Mouse (Mus musculus): Measurements from ENCODE around the gene Abca1. TPM values are rescaled to one million over a fixed set of nuclear protein-coding genes. Genes with fewer than 3 reads are reported as not detected.

The Abca1 gene
- total and polyA plus RNA-seq, 2 experiments from 2014 or later: 8.8 to 43.5 TPM

DNA sequence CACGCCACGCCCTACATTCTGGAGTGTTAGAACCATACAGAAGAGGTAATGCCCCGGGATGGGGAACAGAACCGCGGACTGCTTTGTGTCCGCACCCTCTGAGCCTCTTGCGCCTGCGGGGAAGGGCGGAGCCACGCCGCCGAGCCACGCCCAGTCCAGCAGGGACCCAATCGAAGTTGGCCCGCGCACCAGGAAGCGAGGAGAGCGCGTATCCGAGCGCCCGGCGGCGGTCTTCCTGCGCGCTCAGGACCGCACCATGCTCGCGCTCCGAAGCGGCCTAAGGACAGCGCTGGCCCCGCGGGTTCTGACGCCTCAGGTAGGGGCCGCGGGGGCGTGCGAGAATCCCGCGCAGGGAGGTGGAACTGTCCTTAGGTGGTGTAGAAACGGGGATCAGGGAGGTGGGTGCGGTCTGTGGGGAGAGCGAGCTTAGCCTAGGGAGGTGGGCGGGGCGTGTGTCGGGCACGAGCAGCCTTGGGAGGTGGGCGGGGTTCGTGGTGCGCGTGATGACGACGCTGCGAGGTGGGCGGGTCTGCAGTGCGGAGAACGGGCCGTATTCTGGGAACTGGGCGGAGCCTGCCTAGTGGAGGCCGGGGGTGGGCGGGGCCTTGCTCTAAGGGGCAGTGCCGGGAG is 147.8 kb downstream of the Abca1 start, which contains the start of gene Nipsnap3b:
Nipsnap3b (plus strand) TSS at position 149 of the 630 bp plus-strand sequence.
- H3K4me1 ChIP-seq (ENCODE audit: insufficient read depth, low read length): no peaks in the 10 kb centered on the region
- H3K27ac ChIP-seq: peak within 1 kb of the TSS; percentile 87
- no peaks in the 10 kb centered on the region for H3K27me3 ChIP-seq (ENCODE audit: insufficient read depth, low read length)
- H3K4me3 ChIP-seq (ENCODE audit: low read length): peak within 1 kb of the TSS; percentile 79
- H3K36me3 ChIP-seq (ENCODE audit: insufficient read depth, low read length): peaks cover 3% of the 10 kb centered on the region; the same call in 1 of the 2 replicates
- peak; percentile 98 for DNase-seq (ENCODE audit: low spot score)
- H3K9ac ChIP-seq (replicated peaks; ENCODE audit: low read length): peak within 1 kb of the TSS; percentile 70
- ATAC-seq: peak; percentile 97
- under 1% methylated on average over 63 of the region's 63 CpGs for WGBS
- TF ChIP-seq CTCF (IDR thresholded peaks at IDR 0.05; ENCODE audit: low read depth): no peak
- H3K4me2 ChIP-seq (ENCODE audit: low read depth, low read length): peak within 1 kb of the TSS; percentile 60
- 0 out of 2 replicates have a peak, but pooled peaks cover 2% of the 10 kb centered on the region for H3K9me3 ChIP-seq (ENCODE audit: low read length)

DNA sequence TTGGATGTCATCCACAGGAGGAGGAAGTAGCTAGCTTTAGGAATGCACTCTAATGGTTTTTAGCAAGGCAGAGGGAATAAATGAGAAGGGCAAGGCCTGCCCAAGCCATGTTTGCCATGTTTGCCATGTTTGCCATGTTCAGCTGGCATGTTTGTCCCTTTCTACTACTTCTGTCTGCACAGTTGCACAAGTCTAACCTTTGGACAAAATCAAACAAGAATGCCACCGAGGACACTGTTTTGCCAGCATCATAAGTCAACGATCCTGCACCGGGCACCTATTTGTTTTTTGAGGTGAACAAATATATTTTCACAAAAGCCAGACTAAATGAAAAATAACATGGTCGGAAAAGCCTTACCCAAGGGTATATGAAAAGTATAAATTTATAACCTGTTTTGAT is 149.8 kb downstream of the Abca1 start:
- Histone ChIP-seq H3K27me3 (ENCODE audit: insufficient read depth, low read length) (no peaks in the 10 kb centered on the region), H3K4me1 (ENCODE audit: insufficient read depth, low read length) (no peaks in the 10 kb centered on the region), H3K9me3 (ENCODE audit: low read length) (no peaks in the 10 kb centered on the region), H3K4me2 (ENCODE audit: low read depth, low read length) (no peak overlapping the region), H3K4me3 (ENCODE audit: low read length) (no peak overlapping the region), H3K9ac (replicated peaks; ENCODE audit: low read length) (no peak overlapping the region), H3K36me3 (ENCODE audit: insufficient read depth, low read length) (no peaks in the 10 kb centered on the region), H3K27ac (no peak overlapping the region)
- WGBS: 89% methylated on average over 4 of the region's 4 CpGs
- DNase-seq (ENCODE audit: low spot score) (no peak), ATAC-seq (no peak)
- TF ChIP-seq CTCF (IDR thresholded peaks at IDR 0.05; ENCODE audit: low read depth): no peak

DNA sequence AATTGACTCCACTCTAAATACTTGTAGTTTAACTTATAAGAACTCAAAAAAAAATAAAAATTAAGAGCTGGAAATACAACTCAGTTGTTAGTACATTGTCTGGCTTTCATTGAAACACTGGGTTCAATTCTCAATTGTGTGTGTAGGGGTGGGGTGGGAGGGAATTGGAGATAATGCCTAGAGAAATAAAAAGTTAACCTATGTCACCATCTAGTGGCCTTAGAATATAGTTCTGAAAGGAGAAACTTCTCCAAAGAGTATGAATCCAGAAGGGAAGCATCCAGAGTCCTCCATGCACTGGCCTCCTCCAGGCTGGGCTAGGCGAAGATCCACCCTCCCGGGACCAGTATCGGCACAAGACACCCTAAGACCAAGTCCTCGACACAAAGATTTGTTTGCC is 150.5 kb downstream of the Abca1 start:
- H3K27me3 ChIP-seq (ENCODE audit: insufficient read depth, low read length): no peaks in the 10 kb centered on the region
- no peaks in the 10 kb centered on the region for H3K36me3 ChIP-seq (ENCODE audit: insufficient read depth, low read length)
- no peak overlapping the region for H3K4me3 ChIP-seq (ENCODE audit: low read length)
- H3K9ac ChIP-seq (replicated peaks; ENCODE audit: low read length): no peak overlapping the region
- ATAC-seq: no peak
- WGBS: 68% methylated on average over 4 of the region's 4 CpGs
- H3K4me1 ChIP-seq (ENCODE audit: insufficient read depth, low read length): no peaks in the 10 kb centered on the region
- no peak overlapping the region for H3K27ac ChIP-seq
- H3K9me3 ChIP-seq (ENCODE audit: low read length): no peaks in the 10 kb centered on the region
- TF ChIP-seq CTCF (IDR thresholded peaks at IDR 0.05; ENCODE audit: low read depth): peak; percentile 41
- H3K4me2 ChIP-seq (ENCODE audit: low read depth, low read length): no peak overlapping the region
- DNase-seq (ENCODE audit: low spot score): peak; percentile 73

DNA sequence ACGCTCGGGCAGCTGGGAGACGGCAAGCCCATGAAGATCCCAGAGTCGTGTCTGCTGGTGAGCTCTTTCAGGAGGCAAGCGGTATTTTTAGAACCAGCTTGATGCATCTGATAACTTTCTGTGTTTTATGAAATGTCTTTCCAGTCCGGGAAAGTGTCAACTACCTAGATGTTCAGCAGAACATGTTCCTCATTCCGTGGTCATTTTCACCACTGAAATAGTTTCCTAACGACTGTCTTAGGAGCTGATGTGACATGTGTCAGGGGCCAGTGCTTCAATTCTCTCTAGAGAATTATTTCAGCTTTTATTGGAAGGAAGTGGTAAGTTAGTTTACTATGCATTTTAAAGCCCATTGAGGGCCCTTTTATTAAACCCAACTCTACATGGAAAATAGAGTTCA is 159.5 kb downstream of the Abca1 start:
- Histone ChIP-seq H3K9me3 (ENCODE audit: low read length) (no peaks in the 10 kb centered on the region), H3K4me2 (ENCODE audit: low read depth, low read length) (no peak overlapping the region), H3K27me3 (ENCODE audit: insufficient read depth, low read length) (no peaks in the 10 kb centered on the region), H3K9ac (replicated peaks; ENCODE audit: low read length) (no peak overlapping the region), H3K4me1 (ENCODE audit: insufficient read depth, low read length) (no peaks in the 10 kb centered on the region), H3K27ac (no peak overlapping the region), H3K4me3 (ENCODE audit: low read length) (no peak overlapping the region), H3K36me3 (ENCODE audit: insufficient read depth, low read length) (no peaks in the 10 kb centered on the region)
- 79% methylated on average over 8 of the region's 8 CpGs for whole genome bisulfite sequencing
- ATAC-seq (no peak), DNase-seq (ENCODE audit: low spot score) (no peak)
- TF ChIP-seq CTCF (IDR thresholded peaks at IDR 0.05; ENCODE audit: low read depth): no peak

DNA sequence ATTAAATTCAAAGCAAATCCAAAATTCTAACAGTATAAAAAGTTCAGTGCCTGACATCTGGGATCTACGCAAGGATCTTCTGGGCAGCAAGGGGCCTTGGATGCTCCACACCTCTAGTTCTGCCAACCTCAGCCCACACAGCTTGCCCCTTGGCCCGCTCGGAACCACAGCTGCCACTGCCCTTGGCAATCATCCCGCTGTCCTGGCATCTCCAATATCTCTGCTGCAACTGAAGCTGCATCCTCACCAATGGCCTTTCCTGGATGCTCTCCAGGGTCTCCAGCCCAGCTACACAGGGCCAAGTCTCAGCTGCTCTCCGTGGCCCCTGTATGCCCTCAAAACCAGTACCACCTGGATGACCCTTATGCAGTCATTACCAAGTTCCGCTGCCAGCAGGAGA is 160.2 kb downstream of the Abca1 start:
- Histone ChIP-seq H3K36me3 (ENCODE audit: insufficient read depth, low read length) (no peaks in the 10 kb centered on the region), H3K9ac (replicated peaks; ENCODE audit: low read length) (no peak overlapping the region), H3K4me3 (ENCODE audit: low read length) (no peak overlapping the region), H3K4me1 (ENCODE audit: insufficient read depth, low read length) (no peaks in the 10 kb centered on the region), H3K27ac (no peak overlapping the region), H3K9me3 (ENCODE audit: low read length) (no peaks in the 10 kb centered on the region), H3K4me2 (ENCODE audit: low read depth, low read length) (no peak overlapping the region), H3K27me3 (ENCODE audit: insufficient read depth, low read length) (no peaks in the 10 kb centered on the region)
- DNase-seq (ENCODE audit: low spot score) (peak; percentile 37), ATAC-seq (peak; percentile 35; the same call in 1 of the 2 replicates)
- WGBS: 77% methylated on average over 6 of the region's 6 CpGs
- TF ChIP-seq CTCF (IDR thresholded peaks at IDR 0.05; ENCODE audit: low read depth): no peak

DNA sequence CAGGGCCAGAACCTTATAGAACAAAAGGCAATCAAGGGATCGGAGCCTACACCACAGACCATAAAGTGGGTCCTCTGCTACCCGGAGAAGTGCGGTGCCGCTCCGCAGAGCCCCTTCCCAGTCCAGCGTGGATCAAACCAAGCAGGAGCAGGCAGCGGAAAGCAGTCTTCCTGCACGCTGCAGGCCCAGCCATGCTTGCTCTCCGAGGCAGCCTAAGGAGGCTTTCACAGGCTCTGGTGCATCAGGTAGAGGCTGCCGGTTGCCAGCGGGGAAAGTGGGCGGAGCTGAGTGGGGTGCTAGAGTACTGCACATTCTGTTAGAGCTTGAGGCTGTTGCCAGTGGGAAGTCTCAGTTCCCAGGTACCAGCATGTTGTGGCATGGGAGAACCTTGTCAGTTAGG is 170.4 kb downstream of the Abca1 start, which contains the start of gene Nipsnap3a:
Nipsnap3a (plus strand) TSS at position 25 of the 400 bp plus-strand sequence.
- DNase-seq (ENCODE audit: low spot score) (no peak), ATAC-seq (no peak)
- no peak for TF ChIP-seq CTCF (IDR thresholded peaks at IDR 0.05; ENCODE audit: low read depth)
- H3K4me2 ChIP-seq (ENCODE audit: low read depth, low read length): peak within 1 kb of the TSS; percentile 29
- no peaks in the 10 kb centered on the region for H3K9me3 ChIP-seq (ENCODE audit: low read length)
- H3K36me3 ChIP-seq (ENCODE audit: insufficient read depth, low read length): no peaks in the 10 kb centered on the region
- WGBS: 33% methylated on average over 12 of the region's 12 CpGs
- no peak within 1 kb of the TSS for H3K27ac ChIP-seq
- H3K4me1 ChIP-seq (ENCODE audit: insufficient read depth, low read length): no peaks in the 10 kb centered on the region
- H3K4me3 ChIP-seq (ENCODE audit: low read length): no peak within 1 kb of the TSS
- H3K27me3 ChIP-seq (ENCODE audit: insufficient read depth, low read length): no peaks in the 10 kb centered on the region
- H3K9ac ChIP-seq (replicated peaks; ENCODE audit: low read length): no peak within 1 kb of the TSS

DNA sequence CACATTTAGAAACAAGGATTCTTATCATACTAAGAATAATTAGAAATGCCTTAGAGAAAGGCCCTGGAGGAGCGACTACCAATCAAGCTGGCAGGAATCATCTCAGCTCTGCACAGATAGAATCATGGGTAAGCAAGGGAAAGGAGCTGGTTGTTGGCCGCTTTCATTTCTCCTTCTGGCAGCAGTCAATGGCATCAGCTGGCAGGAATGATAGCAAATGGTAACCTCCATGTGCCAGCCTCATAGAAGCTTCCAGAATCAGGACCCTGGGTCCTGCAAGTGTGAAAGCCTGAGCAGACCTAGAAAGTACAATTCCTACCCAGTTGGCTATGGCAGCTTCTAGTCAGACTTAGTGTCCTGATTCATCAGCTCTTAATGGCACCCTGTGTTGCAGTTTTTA is 173.4 kb downstream of the Abca1 start:
- ATAC-seq (no peak), DNase-seq (ENCODE audit: low spot score) (no peak)
- Histone ChIP-seq H3K9me3 (ENCODE audit: low read length) (no peaks in the 10 kb centered on the region), H3K4me1 (ENCODE audit: insufficient read depth, low read length) (no peaks in the 10 kb centered on the region), H3K4me2 (ENCODE audit: low read depth, low read length) (no peak overlapping the region), H3K27me3 (ENCODE audit: insufficient read depth, low read length) (no peaks in the 10 kb centered on the region), H3K27ac (no peak overlapping the region), H3K9ac (replicated peaks; ENCODE audit: low read length) (no peak overlapping the region), H3K36me3 (ENCODE audit: insufficient read depth, low read length) (no peaks in the 10 kb centered on the region), H3K4me3 (ENCODE audit: low read length) (no peak overlapping the region)
- TF ChIP-seq CTCF (IDR thresholded peaks at IDR 0.05; ENCODE audit: low read depth): no peak
- 80% methylated on average over 2 of the region's 2 CpGs for WGBS

All from hindbrain, postnatal 0 days (tissue).